Mouse (Mus musculus) right cerebral cortex, postnatal 36 days (tissue): ENCODE data around the gene Trarg1.
"Not testable (repeated sequence)": the region's sequence is repeated elsewhere in the genome, so short reads cannot be mapped to it uniquely, and the experiment has no call there.

Experiments used
- DNase-seq, 2 experiments: peaks; one replicate each; pipeline ENCODE4 v3.0.0; 2022; ENCODE audit warnings: low spot score in 2 of 2, mixed read lengths in 1 of 2

Gene Trarg1

DNA sequence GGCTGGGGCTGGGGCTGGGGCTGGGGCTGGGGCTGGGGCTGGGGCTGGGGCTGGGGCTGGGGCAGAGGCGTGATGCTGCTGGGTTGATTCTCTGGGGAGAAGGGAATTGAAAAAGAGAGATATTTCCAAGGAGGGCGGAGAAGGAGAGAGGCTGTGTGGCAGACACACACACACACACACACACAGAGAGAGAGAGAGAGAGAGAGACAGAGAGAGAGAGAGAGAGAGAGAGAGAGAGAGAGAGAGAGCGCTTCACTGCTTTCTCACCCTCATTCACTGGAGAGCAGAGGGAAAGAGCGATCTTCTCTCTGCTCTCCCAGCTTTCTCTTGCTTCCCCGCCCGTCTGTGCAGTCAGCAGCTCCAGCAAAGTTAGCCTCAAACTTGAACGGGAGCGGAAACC, at the start of gene Trarg1:
Gene Trarg1, plus strand, starts transcription at position 301 of the 400 bp plus-strand sequence.
- not testable (repeated sequence) for DNase-seq

DNA sequence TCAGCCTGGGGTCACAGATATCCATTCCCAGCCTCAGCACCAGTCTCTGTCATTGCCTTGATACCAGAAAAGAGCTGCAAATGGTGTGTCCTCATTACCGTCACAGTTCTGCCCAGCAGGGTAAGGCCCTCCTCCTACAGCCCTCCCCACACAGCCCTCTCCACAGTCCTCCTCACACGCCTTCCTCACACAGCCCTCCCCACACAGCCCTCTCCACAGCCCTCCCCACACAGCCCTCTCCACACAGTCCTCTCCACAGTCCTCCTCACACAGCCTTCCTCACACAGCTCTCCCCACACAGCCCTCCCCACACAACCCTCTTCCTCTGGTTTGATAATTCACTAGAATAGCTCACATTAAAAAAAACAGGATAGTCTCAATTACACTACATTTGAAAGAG, 49.6 kb upstream of the Trarg1 start:
- no peak for DNase-seq

DNA sequence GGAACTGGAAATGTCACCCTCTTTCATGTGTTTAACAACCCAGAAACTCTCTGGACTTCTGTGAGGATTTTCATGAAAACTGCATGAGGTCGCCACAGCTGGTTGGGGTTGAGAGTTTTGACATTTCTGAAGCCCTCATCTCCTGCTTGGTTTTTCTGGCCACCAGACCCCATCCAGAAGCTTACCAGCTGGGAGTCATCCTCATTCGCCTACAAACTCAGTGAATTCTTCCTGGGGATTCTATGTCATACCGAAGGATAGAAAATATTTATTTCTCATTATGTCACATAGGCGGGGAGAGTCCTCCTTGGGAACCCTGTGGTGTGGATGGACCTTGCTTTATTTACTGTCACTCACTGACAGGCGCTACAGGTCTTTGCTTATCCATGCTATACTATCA, 49.1 kb upstream of the Trarg1 start:
- no peak for DNase-seq

DNA sequence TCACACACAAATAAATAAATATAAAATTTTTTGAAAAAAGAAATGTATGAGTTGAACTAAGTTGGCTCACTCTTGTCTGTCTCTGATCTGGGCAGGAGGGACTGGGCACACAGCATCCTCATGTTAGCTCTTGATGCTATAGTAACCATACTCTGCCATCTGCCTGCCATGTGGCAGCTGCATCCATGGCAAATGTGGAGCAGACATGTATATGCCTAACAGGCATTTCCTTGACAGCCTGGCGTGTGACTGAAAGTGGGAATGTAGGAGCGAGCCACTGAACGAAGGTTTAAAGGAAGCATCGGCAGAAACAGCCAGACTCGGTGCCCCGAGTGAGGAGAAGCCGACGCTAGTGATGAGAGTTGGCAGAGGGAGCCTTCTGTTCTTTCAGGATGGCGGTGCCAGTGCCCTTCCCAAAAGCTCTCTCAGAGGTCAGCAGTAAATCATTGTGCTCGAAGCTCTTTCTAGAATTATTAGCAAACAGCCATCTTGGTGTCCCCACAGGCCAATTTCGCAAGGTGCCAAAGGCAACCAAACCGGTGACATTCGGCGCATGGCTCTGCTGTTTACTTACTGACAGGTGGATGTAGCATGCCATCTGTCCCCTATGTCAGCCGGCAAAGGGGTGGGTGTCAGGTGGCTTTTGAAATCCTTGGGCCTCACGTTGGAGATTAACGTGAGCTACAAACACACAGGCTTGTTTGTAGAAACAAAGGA, 40.2 kb upstream of the Trarg1 start:
- DNase-seq: no peak

DNA sequence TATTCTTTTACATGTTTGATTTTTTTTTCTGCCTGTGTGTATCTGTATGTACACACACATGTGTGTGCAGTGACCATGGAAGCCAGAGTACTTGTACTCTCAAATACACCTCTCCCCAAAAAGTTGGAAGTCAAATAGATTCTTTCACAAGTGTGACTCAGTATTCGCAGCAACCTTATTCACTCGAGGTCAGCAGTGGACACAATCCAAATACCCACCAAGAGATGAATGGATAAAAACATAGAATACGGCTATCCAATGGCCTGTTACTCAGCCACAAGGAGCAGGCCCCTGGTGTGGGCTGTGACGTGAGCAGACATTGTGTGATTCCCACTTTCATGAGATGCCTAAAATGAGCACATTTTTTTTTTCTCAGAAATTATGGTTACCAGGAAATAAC, 39.4 kb upstream of the Trarg1 start:
- DNase-seq: no peak

DNA sequence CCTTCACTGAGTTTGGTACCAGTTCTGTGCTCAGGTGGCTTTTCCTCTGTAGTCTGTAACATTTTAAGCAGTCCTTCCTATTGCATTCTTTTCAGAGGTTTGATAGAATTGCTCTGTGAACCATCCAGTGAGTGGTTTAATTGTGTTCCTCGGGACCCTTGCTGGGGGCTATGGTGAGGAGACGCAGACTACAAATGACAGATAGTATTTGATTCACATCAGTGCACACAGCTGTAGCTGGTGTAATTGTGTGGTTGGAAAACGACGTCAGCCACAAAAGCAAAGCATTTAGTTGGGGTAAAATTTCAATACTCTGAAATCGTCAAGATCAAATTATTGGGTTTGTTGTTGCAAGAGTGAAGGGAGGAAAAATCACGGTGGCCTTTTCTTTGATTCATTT, 35.4 kb upstream of the Trarg1 start:
- DNase-seq: no peak

DNA sequence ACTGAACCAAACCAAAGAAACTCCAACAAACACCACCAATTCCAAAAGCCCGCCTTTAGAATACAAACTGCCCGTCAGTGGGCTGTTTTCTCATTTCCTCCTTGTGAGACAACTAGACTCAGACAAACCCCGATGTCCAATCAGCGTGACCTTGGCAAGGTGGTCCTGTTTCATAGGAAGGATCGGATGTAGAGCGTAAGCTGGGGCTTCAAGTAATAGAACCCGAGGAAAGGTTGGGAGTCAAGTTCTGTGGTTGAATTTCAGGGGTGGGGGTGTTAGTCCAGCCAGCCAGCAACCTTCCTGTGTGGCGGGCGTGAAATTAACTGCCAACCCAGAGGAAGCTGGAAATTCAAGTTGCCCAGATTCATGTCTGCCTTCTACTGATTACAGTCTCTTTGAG, 34.6 kb upstream of the Trarg1 start:
- DNase-seq: no peak

DNA sequence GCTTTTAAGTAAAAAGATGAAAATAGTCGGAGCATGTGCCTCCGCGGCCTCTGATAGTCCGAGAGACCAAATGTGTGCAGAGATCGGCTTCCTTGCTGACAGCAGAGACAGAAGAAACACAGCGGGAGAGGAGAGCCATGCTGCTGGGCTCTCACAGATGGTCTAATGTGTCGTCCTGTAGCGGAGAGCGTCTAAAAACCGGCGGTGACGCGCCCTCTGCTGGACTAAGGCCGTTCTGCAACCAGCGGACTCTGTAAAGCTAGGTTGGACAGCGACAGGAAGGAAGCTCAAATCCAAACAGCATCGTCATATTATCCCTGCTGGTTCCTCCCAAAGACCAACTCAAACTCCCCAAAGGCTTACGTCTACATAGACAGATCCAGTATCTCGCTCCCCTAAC, 33.7 kb upstream of the Trarg1 start:
- DNase-seq: peak; percentile 87 to 88

DNA sequence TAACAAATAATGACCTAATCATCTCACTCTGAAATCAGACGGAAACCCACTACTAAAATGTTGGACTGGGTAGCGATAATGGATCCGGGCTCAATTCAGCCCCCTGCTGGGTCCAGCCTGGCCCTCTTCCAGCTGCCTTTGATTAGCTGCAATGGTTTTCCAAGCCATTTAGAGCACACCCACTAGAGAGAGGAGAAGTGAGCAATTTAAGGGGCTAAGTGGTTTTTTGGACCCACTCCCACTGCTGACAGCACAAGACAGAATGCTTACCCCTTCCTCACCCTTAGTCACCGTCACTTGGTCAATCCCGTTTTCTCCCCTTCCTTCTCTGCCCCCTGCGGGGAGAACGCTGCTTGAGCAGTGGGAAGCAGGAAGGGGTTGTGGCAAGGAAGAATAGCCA, 32.5 kb upstream of the Trarg1 start:
- no peak for DNase-seq

DNA sequence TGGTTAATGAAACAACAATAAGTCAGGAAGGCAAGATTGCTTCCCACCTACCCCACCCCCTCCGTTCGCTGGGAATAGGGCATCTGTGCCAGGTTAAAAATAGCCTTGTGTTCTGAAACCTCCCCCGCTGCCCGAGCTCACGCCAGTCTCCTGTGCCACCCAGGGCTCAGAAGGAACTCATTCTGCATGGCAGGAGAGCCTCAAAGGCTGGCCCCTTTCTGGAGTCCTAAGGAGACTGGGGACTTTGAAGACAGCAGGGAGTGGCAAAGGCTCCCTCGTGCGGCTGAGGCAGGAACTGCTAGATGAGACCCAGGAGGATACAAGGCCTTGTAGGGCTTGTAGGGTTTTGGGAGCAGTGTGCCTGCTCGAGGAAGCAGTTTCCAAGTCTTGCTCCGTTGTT, 32.1 kb upstream of the Trarg1 start:
- peak; percentile 68 to 79 for DNase-seq

DNA sequence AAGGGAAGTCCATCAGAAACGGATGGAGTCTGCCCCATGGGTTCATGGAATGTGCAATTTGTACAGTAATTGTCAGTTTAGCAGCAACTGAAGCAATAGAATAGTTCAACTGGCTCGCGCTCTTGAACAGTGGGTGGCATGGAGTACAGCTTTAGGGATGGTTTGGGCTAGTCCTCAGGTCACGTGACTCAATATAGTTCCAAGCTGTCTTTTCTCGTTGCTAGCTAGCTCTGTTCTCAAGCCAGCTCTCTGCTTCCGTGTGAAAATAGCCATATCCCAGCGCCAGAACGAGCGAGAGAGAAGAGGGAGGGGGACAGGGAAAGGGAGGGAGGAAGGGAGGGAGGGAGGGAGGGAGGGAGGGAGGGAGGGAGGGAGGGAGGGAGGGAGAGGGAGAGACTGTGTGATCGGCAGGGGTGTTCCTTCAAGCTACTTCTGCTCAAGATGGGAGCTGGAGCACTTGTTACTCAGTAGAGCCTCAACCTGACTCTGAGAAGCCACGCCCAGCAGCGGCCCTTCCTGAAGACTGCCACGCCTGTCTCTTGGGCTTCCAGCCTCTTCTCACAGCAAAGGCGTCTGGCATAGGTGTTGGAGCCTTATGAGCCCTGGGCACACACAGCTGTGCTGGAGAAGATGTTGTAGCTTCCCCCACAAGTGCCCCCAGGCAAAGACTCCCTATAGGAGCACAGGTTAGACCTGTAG, 28.6 kb upstream of the Trarg1 start:
- DNase-seq: no peak

DNA sequence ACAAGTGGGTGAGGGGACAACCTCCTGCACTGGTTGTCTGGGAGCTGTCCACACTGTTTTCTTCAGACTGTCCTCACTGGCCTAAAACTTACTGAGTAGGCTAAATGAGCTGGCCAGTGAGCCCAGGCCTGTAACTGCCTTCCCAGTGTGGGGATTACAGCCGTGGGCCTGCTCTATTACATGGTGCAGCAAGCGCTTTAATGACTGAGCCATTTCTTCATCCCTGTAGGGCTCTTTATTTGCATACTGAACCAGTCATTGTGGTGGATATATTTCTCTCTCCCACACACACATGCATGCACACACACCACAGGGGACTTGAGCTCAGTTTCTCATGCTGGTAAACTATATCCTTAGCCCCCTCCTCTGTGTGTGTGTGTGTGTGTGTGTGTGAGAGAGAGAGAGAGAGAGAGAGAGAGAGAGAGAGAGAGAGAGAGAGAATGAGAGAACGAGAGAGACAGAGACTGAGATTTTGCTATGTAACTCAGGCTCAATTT, 26.7 kb upstream of the Trarg1 start:
- DNase-seq: no peak

DNA sequence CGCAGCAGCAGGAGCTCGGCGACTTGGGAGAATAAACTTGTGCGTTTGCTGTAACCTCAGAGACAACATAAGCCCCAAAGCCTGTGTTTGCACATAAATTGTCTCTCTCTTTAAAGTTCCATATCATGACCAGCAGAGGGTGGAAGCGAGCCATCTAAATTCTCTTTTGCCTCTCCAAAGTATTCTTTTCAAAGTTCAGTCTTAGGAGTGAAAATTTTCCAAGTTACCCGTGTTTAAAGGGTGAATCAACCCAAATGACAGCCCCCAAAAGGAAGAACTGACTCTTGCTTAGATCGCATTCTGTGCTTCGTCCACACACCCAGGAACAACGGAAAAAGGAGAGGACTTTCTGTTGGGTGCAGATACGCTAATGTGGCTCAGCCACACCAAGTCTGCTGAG, 24.5 kb upstream of the Trarg1 start:
- no peak for DNase-seq

DNA sequence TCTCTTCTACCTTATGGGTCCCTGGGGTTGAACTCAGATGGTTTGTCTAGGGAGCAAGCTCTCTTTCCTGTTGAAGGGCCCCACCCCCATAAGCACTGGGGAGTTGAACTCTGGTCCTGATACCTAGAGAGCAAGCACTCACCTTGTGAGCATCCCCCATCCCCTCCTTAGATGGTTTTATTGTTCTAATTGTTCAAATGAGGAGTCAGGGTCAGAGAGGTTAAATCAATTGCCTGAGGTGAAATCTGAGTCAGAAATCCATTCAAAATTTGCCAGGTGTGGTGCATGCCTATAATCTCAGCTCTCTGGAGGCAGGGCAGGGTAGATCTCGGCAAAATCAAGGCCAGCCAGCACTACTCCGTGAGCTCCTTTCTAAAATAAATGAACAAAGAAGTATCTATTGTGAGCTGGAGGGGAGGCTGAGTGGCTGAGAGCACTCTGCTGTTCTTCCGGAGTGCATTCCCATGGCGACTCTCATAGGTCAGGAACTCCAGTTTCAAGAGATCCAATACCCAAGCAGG, 22.1 kb upstream of the Trarg1 start:
- DNase-seq: no peak

DNA sequence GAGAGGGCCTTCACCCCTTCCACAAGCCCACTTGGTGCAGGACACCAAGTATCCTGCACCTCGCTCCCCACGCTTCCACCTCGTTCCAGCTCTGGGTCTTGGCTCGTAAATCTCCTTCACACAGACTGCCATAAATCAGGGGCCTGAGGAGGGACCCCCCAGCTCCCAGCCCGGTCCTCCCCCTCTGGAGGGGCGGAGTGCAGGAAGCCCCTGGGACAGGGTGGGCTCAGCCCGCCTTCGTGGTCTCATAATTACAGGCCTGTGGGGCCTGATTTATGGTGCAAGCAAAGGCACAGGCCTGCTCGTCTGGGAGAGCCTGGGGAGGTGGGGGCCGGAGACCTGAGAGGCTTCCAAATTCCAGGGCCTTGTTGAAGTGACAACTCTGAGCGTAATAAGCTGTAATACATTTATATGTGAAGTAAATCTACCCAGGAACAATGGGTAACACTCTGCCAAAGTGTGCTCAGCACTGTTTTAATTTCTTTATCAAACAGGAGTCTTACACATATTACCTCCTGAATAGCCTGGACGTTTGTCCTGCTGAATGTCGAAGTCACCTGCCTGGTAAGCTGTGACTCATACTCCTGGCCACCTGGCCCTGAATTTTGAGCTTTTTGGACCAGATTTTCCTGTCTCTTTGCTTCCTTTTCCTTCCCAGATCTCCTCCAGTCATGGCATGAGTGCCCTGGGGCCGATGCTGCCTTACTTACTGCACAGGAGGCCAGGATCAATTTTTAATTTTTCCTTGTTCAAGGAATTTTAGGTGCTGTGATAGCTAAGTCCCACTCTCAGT, 20.3 kb upstream of the Trarg1 start:
- DNase-seq: no peak

DNA sequence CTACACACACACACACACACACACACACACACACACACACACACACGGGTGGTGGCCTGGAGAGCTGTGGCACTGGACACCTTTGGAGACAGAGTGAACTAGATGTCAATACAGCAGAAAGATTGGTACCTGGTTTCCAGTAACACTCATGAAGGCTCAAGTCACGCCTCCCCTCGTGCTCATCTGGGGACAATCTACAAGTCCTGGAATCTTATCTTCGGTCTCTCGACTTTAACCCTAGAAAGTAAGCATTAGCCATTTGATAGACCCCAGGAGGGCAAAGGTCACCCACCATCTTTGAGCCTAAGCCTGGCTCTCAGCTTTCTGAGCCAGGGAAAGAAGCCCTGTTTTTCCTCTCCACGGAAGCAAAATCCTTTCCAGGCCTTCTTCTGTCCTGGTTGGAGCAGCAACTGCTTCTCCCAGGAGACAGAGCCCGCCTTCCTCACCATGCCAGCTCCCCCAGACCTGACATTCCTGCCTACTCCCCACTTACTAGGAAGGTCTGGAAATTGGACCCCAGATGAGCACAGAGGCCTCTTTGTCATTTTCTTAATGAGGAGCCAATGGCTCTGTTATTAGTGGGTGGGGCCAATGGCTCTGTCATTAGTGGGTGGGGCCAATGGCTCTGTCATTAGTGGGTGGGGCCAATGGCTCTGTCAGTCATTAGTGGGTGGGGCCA, 17.7 kb upstream of the Trarg1 start:
- no peak for DNase-seq

DNA sequence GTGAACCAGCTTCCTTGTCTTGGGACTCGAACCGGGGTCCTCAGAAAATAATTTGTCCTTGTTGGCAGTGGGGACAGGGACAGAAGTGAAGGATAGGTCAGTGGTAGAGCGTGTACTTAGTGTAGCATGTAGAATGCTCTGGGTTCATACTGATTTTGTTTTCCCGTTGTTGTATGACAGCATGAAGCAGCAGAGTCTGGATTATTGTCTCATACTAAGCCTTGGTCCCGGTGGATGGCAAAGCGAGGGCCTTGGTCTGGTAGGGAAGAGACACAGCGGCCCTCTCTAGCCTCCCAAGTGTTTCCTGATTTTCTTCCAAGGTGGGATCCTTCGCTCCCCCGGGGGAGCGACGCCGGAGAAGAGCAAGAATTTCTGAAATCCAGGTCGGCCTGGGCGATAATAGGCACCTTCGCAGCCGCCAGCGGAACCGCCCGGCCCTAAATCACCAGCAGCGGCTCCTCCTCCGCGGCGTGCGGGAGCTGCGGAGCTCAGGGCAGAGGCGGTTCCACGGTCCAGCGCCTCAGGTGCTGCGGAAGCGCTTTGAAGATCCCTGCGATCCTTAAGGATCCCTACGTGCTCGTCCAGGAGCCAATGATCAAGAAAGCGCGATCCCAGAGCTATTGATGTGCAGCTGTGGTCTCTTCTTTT, 13.5 kb upstream of the Trarg1 start:
- no peak for DNase-seq

DNA sequence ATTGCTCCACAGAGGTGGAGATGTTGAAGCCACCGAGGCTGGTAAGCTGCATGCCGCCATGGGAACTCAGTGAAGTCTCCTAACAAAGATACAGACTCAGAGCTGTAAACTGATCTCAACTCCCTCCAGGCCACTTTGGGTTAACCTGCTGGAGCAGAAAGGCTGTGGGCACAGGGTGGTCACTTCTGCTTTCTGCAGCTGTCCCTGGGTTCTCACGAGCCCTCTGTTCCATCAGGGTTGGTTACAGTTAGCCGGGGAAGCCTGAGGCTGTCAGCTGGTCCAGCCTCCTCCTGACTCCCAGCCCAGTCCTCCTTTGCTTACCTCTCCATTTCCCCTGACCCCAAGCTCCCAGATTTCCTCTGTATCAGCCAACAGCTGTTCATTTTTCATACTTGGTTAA, 11.8 kb upstream of the Trarg1 start:
- no peak for DNase-seq

DNA sequence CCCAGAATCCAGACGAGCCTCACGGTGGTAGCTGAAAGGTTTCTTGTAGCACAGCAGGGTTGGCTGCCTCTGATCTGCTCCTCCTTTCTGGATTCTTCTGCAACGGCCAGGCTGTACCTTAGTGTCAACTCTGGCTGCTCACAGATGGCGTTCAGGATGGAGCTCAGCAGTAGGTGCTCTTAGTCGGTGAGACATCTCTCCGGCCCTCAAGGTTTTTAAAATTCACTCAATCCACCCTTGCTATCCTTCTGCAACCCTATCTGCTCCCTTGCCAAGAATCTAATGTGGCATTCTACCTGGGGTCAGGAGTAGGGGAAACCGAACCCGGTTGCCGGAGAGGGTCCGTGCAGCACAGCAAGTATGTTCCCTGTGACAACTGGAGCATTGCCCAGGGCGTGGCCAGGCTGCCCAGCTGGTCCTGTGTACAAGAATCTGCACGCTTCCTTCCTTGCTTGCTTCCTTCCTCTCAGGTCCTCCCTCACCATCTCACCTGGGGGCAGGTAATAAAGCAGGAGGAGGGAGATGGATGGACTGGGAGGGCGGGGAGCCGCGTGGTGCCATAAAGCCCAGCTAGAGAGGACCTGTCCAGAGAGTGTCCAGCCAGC, 7.6 kb upstream of the Trarg1 start, which contains the start of gene Bhlha9:
Gene Bhlha9, plus strand, starts transcription at position 600 of the 605 bp plus-strand sequence.
- no peak for DNase-seq

DNA sequence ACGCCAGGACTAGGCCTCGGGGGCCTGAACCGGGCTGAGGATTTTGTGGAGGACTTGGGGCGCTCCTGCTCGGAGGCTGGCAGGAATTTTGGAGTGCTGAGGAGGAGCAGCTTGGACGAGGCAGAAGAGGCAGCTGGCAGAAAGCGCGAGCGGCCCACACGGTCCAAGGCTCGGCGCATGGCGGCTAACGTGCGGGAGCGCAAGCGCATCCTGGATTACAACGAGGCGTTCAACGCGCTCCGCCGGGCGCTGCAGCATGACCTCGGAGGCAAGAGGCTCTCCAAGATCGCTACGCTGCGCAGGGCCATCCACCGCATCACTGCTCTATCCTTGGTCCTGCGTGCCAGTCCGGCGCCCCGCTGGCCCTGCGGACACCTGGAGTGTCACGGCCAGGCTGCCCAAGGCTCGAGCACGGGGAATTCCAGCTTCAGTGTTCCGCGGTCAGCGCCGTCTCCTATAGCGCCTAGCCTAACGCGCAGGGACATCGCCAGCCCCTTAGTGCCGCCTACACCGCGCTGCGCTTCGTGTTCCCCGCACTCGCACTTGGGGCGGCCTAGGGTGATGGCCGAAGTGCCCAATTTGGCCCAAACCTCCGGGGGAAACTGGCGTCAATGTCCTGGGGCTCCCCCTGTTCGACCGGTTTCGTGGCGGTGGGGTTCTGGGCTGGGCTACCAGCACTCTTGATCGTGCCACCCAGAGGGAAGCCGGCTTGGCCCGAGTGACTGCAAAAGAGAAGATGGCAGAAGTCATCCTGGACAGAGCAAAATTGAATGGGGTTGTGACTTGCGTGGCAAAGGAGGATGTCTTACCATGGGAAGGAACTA, 6.8 kb upstream of the Trarg1 start:
- peak; percentile 54 to 59 for DNase-seq
